Mouse (Mus musculus): ENCODE results near the gene Prkcq.
A peak's percentile ranks its signal among the peaks of the same experiment; 100 is the strongest.
"Not testable (repeated sequence)": the region's sequence is repeated elsewhere in the genome, so short reads cannot be mapped to it uniquely, and the experiment has no call there.

The Prkcq gene

DNA sequence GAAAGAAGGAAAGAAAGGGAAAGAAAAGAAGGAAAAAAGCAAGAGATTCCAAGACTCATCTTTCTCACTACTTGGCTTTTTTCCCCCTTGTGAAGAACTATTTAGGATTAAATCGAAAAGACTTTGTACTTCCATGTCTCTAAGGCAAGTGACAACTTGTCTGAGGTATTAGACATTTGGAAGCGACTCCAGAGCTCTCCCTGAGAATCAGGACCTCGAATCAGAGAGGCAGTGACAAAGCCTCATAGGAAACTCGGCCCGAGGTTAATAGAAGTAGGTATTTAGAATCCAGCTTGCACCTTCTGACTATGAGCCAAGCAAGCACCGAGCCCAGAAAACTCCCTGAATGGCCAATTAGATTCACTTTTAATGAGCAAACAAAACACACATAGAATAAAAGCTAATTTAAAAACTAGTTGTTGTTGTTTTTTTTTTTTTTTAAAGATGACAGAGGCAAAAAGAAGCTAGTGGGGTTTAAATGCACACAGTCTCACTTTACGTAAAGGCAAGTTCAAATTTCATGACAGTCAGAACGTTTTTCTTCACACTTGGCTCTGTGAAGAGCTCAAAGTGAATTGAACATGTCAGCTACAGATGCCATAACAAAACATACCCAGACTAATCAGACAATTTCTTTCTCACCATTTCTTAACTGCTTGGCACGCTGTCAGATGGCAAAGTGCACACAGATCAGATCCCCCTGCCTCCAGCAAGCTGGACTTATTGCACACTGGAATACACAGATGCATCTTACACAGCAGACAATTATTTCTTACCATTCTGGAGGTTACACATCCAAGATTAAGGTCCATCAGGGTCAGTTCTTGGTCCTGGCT is 119.9 kb downstream of the Prkcq start:
- no peak for DNase-seq (ENCODE audit: low spot score in 2 of 2)

DNA sequence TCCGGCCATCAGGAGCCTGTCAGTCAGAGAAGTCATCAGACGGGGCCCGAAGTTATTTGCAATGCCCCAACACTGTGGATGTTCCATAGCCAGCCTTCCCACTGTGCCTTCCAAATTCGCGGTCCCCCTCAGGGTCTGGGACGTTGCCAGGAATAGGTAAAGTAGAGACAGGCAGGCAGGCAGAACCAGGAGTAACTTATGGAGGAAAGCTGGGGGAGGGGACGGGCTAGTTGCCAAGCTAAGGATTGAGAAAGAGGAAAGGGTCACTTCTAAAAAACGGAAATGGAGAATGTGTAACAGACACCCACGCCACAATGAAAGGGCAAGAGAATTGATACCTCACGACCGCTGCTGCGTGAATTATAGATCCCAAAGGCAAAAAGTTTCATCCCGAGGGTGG is 121.2 kb downstream of the Prkcq start:
- no peak for DNase-seq (ENCODE audit: low spot score in 2 of 2)

DNA sequence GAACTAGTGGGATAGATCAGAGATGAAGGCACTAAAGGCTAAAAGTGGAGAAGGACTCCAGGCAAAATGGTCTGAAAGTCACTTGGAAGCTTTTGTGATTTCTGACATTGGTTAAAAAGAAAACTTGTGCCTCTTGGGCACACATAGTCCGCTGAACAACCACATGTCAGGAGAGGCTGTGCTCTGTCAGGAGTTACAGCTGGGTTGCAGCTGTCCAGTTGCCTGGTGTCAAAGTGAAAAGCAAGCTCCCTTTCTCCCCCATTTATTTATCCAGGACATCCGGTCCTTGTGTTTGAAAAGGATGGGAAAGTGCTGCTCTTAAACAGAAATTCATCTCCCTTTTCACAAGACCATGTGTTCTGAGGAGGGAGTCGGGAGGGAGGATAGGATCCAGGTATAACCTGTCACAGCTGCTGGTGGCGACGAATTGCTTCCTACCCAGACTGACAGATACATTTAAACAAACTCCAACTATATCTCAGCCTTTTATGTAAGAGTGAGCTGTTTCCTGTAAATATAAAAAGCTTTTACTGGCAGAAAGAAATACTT is 122.8 kb downstream of the Prkcq start:
- no peak for DNase-seq (ENCODE audit: low spot score in 2 of 2)

DNA sequence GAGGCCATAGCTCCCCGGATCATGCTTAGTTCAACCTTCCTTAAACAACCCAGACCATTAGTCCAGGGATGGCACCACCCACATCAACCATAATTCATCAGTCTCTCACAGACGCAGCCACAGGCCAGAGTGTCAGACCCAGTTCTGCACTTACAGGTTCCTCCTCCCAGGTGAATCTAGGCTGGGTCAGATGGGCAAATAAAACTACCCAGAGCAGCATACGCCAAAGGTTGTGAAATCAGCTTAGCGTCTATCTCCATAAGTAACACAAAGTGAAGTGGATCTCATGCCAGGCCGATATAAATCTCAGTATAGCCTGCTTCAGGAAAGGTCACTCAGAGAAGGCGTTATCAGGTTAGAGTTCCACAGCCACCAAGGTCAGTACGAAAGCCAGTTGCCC is 126.9 kb downstream of the Prkcq start:
- DNase-seq (ENCODE audit: low spot score in 2 of 2) = no peak

DNA sequence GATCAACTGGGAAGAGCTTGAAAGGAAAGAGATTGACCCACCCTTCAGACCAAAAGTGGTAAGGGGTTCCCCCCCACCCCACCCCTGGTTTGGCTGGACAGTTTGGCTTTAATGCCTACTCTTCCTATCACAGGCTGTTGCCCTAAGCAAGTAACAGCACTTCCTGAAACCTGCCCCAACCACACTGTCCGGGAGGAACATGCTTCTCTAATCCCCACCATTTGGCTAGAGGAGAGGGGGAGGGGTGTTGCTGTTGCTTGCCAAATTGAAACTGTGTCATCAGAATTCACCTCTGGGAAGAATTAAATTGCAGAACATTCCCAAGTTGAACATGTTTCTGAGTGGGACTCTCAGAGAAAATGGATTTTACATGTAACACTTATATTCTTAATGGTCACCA is 127.5 kb downstream of the Prkcq start:
- DNase-seq (ENCODE audit: low spot score in 2 of 2) = no peak

DNA sequence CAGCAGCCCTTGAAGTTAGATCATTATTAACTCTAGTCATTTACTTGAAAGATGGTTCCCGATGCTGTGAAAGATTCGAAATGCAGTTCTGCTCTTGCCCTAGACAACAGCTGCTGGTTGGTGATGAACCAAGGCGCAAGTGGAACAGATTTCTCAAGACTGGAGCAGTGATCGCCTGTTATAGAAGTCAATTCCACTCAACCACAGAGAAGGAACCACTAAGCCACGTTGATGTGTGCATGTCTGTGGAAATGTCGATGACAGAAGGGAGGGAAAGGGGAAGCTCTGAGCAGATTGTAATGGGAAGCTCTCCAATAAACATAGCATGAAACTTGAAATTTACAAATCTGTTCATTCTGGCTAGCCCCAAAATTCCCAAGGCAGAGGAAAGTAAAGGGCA is 128.5 kb downstream of the Prkcq start:
- DNase-seq (ENCODE audit: low spot score in 2 of 2) = no peak

DNA sequence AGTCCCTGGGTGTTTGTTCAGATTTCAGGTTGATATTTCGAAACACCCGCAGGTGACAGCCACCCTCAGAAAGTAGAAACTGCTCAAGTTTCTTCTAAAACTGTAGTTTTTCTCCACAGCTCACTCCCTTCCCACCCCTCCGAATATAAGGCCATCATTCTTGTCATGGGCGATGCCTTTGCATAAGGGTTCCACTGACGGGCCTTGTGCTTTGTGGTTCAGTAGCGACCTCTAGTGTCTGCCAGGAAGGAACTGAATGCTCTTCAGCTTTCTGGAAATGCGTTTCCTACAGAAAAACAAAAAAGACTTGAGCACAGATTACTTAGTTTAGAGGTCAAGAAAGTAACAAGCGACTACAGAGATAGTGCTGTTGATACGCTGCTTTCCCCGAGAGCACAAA is 148.3 kb downstream of the Prkcq start:
- DNase-seq (ENCODE audit: low spot score in 2 of 2) = peak in 1 of 2 experiments; percentile 39

DNA sequence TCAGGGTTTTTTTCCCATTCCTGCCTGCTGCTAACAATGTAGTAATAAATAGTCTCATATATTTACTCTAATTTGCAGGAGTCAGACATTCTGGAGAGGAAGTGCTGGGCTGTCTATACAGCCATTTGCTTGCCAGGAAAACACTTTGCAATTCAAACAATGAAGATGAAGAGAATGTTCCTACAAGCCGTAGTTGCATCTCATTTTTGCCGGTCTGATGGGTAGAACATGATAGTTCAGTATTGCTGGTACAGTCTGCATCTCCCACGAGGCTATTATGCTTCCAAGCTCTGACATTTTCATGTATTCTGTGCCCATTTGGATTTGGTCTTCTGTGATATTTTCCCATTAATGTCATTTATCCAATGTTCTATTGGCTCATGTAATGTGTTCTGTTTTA is 150.5 kb downstream of the Prkcq start:
- DNase-seq (ENCODE audit: low spot score in 2 of 2) = no peak

DNA sequence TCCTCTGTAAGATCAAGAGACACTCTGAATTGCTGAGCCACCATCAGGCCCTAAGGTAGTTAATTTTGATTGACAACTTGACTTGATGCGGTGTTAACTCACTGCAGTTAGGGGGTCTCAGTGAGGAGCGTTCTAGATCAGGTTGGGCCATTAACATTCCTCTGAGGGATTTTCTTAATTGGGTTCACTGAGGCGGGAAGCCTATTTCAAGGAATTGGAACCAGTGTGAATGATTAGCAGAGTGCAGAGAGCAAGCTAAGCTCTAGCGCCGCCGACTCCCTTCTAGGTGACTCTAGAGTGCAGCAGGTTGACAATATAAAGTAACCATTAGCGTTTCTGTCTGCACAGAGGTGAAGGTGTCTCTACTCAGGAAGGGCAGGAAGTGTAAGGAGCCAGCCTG is 155.4 kb downstream of the Prkcq start:
- no peak for DNase-seq (ENCODE audit: low spot score in 2 of 2)

DNA sequence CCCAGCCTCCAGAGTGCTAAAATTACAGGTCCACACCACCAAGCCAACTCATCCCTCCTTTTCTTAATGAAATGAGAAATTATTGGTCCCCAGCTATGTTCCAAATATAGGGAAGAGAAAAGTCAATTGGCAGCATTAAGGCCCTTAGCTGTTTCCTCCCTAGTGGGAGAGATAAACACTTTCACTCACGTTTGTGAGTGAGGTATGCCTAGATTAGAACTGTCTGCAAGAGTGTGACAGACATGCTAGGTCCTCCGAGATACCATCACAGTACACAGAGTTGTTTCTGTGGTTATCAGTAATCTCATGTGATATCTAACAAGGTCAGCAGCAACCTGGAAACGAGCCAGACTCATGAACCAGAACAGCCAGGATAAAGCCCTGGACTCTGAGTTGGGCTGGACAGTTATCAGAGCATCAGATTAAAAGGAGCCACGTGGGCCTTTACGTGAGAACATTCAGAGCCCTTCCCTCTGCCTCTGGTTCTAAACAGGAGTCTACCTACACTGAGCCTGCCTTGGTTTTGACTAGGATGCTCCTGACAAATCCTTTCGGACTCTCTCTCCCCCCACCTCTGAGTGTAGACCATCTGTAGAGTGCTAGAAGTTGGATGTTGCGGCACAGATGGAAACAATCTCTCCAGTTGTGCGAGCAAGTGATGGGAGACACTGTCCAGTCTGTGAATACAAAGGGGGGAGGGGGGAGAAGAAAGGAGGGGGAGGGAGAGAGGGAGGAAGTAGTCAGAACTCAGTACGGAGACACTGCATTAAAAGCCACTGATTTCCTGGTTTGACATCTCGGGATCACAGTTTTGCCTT is 157.7 kb downstream of the Prkcq start:
- DNase-seq (ENCODE audit: low spot score in 2 of 2) = no peak

DNA sequence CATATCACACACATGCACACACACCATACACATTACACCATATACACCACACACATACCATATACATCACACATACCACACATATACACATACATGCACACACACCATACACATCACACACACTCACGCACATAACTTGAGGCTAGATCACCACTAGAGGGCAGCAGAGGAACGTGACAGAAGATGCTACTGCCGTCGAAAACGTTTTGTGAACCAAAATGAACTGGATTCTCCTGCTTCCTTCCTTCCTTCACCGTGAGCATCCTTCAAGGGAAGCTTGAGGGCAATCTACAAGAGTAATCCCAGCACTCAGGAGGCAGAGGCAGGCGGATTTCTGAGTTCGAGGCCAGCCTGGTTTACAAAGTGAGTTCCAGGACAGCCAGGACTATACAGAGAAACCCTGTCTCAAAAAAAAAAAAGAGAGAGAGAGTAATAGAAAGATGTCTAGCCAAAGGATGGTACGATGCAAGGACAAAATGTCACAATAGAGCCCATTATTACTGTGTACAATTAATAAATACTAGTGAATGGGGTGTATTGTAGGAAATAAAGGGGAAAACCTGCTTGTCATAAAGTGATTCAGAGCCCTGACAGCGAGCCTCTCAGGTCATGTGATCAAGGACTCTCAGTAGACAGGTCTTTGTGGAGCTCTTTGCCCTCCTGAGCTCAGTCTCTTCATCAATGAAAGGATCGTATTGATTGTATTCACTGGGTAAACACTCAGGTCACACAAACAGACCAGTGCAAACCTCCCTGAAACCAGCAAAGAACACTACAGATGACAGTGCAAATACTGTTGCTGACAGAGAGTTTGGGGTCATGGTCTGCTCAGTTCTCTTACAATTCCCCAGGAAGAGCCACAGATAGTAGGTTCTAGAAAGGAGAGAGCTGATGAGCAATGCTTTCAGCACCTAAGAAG is 159.9 kb downstream of the Prkcq start:
- peak; percentile 54 to 72 for DNase-seq (ENCODE audit: low spot score in 2 of 2)

DNA sequence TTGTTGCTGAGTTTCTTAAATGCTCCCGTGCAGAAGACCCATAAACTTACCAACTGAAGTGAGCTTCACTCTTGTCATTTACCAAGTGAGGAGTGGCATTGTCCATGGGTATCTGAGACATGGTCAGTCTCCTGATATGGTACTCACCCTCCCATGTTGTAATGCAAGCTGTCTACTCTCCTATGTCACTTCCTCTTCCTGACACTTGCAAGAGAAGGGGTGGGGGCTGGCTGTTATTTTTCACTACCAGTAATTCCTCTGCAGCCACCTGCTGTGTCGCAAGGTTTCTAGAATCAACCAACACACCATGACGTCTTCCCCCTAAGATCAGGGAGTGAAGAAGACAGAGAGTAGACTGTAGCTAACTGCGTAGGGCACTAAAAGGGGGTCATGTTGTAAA is 160.6 kb downstream of the Prkcq start:
- DNase-seq (ENCODE audit: low spot score in 2 of 2) = no peak

DNA sequence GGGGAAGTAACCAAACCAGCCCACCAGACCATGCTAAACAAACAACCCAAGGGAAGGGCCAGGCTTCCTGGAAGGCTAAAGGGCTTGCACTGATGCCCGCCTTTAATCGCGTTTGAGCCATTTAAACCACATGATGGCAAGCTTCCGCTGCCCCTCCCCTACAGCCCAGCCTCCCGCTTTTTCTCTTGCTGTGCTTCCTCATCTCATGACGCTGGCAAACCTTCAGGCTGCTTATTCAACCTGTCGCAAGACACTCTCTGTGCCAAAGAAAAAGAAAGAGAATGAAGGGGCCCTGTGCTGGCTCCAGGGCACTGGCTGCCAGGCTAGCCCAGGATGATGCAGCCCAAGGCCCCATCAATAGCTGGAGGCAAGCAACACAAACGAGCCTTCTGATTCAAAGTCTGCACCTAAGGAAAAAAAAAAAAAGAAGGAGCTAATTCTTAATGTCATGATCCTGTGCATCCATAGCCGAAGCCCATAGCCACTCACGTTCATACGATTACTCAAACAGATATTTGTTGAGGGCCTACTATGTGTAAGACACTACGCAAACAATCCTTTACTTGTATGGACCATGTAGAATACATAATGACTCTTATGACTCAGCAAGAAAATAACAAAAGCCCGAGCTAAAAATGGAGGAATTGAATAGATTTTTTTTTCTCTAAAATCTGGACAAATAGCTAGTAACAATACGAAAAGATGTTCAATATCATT is 161.6 kb downstream of the Prkcq start:
- peak in 1 of 2 experiments; percentile 31 for DNase-seq (ENCODE audit: low spot score in 2 of 2)

DNA sequence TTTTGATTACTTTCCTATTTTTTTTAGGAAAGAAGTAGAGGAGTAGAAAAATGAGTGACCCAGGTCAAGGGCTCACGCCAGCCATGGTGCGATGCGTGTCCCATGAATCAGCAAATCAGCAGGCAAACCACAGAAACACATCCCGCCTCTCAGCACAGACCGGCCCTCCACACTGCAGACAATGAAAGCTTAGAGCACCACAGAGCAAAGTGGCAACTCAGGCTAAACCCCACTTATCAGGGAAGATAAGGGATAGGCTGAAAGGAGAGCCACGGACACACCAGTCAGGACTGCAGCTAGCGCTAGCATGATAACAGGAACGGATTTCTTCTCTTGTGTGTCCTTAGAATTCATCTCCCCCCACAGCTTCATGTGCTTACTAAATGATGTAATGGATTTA is 164.4 kb downstream of the Prkcq start:
- no peak for DNase-seq (ENCODE audit: low spot score in 2 of 2)

DNA sequence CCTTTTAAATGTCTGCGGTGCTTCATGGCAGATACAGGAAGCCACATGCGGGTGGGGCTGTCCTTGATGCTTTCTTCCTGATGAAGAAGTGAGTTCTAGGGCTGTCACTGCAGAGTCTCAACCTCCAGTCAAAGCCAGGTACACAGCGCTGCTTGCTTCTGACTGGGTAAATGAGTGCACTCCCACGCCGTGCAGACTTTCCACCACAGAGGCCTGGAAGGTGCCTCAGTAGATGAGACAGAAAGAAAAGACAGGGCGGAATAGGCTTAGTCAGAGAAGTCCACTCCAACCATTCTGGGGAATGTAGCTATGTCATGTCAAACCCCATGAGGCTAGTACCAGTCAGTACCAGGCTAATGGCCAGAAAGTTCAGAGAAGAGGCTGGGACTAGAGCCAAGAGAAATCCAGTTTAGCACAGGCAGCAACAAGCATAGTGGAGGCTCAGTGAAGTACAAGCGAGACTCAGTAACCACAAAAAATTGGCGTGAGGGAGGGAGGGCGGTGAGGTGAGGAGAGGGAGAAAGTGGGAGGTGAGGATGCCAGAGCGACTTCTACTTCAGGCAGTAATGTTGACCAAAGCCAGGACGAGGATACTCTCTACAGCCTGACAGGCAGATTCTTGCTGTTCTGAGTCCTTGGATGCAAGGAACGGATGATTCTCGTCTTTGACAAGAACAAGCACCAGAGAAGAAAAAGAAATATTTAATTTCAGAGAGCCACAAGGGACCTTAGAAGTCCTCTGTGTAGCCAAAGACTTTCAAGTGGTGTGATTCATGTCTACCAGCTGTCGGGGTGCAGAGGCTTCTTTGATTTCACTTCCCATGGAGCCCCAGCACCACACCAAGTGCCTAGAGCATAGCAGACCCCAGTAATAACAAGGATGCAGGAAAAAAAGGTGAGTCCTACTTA is 167.3 kb downstream of the Prkcq start:
- DNase-seq (ENCODE audit: low spot score in 2 of 2) = peak in 1 of 2 experiments; percentile 30

DNA sequence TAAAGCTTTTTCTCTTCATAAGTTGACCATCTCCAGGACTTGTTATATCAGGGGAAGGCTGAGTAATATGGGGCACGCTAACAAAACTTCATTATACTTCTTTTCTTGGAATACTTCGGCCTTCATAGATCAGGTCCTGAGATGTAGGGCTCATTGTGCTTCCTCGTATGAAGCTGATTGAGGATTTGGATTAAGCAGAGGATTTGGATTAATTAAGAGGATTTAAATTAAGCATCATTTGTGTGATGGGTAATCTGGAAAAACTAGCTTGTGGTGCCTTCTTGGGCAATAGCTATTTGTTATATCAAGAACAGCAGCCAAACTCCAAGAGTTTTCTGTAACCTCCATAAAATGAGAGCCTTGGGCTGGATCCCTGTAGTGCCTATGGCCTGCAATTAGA is 172.8 kb downstream of the Prkcq start:
- no peak for DNase-seq (ENCODE audit: low spot score in 2 of 2)

DNA sequence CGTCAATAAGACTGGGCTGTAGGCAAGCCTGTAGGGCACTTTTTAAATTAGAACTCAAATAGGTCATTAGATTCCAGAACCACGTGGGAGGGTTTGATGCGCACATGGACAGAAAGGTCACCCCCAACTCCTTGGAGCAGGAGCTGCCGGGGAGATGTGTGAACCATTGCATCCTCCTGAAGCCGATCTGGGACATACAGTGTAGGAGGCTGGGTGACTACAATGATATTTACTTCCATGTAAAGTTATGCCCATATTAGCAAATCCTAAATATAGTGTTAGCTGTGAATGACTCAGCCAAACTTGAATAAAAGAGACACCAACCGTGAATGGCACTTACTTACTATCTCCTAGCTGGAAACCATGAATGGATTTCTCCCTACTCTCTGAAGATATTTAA is 174.5 kb downstream of the Prkcq start:
- not testable (repeated sequence) for DNase-seq (ENCODE audit: low spot score in 2 of 2)

DNA sequence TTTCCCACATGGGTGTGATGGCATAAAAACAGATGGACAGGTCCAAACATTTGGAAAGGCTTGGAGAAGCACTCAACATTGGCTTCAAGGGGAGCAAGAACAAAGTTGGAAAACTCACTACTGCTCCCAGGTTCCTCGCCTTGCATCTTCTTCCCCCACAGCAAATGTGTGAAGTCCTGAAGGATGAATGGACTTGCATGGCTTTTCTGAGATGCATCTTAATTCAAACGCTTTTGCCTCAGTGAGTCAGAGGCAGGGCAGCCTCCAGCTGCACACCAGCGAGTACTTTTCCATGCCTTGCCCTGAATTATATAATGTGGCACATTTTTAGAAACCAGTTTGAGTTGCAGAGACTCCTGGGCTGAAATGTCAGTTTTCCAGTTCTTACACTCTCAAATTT is 175.9 kb downstream of the Prkcq start:
- peak; percentile 48 to 75 for DNase-seq (ENCODE audit: low spot score in 2 of 2)
